Mouse (Mus musculus): ENCODE results near the gene Lsm8.

DNA sequence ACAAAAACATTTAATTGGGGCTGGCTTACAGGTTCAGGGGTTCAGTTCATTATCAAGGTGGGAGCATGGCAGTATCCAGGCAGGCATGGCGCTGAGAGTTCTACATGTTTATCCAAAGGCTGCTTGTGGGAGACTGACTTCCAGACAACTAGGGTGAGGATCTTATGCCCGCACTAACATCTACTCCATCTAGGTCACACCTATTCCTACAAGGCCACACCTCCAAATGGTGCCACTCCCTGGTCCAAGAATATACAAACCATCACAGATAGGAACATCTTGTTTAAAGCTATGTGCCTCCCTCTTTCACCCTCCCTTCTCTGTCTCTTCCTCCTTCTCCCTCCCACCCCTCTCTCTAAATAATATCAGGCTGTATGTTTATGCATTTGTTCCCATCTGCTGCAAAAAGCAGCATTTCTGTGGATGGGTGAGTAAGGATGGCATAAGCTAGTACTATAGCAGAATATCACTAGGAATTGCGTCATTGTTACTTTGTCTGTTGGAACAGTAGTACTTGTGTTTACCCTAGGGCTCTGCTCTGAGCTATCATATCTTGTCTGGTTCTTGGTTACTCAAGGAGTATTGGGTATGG is 8.2 kb downstream of the Lsm8 start:
- TF ChIP-seq CTCF (IDR thresholded peaks at IDR 0.05; ENCODE audit: low read depth, low read length) (no peak), POLR2A (IDR thresholded peaks at IDR 0.05; ENCODE audit: extremely low read depth, insufficient read depth, low read length) (no peak)
